Mouse (Mus musculus): Measurements from ENCODE around the gene Psmb7. TPM values are rescaled to one million over a fixed set of nuclear protein-coding genes. Genes with fewer than 3 reads are reported as not detected.

Psmb7 gene
- polyA plus RNA-seq (2014; fragmentation: Nextera tagmentation; extraction: Ambion mirVana): 282 and 322 TPM in 2 replicates

DNA sequence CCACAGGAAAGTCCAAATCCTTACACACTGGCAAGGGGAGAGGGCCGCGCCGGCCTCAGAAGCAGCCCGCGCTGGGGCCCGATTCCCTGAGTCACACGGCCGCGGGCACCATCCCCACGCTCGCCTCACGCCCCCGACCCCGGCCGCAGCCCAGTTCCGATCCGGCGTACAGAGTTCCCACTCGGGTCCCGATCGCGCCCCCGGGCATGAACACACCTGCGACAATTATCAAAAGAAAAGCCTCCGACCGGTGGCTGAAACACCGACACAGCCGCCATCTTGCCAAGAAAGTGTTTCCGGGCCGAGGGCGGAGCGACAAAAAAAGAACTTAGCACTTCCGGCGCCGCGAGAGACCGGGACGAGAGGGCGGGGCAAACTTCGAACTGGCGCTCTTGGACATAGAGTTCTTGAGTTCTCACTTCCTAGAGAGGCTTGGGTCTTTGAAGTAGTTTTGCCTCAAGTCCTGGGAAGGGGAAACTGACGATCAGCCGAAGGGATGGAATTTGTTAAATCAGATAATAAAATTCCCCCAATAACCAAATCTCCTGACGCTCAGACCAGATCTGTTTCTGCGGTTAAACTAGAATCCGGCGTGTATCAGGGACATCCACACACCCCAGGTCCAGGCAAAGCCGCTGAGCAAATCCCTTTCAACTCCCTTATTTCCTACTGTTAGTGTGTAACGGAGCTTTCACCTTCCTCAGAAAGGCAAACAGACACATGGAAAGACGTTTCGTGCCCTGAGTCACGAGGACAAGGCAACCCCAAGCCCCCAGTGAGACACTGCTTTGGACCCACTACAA, at the start of gene Psmb7:
Gene Psmb7 (minus strand): TSS at position 463 of the 803 bp plus-strand sequence.
- Histone ChIP-seq H3K4me1 (ENCODE audit: control insufficient read depth, insufficient read depth, low read length) (peaks cover 24% of the 10 kb centered on the region), H3K9ac (replicated peaks; ENCODE audit: low read length) (peak within 1 kb of the TSS; percentile 85), H3K27ac (replicated peaks; ENCODE audit: low read depth, low read length) (peak within 1 kb of the TSS; percentile 73), H3K27me3 (ENCODE audit: control insufficient read depth, insufficient read depth, low read length) (no peaks in the 10 kb centered on the region), H3K4me3 (replicated peaks; ENCODE audit: low read depth, low read length) (peak within 1 kb of the TSS; percentile 90), H3K36me3 (ENCODE audit: control insufficient read depth, insufficient read depth, low read length) (peaks cover 33% of the 10 kb centered on the region), H3K4me2 (ENCODE audit: low read length) (peak within 1 kb of the TSS; percentile 91), H3K9me3 (ENCODE audit: control insufficient read depth, low read length) (no peaks in the 10 kb centered on the region)
- WGBS: 2% methylated on average over 52 of the region's 52 CpGs
- peak; percentile 81 for ATAC-seq (ENCODE audit: low FRiP score, low TSS enrichment)
- DNase-seq: peak; percentile 97

GRCm38 (mm10) chr2:38691542-38691941, 47.7 kb upstream of the Psmb7 start:
- Histone ChIP-seq H3K36me3 (ENCODE audit: control insufficient read depth, insufficient read depth, low read length) (no peaks in the 10 kb centered on the region), H3K4me2 (ENCODE audit: low read length) (no peak overlapping the region), H3K27ac (replicated peaks; ENCODE audit: low read depth, low read length) (no peak overlapping the region), H3K4me3 (replicated peaks; ENCODE audit: low read depth, low read length) (no peak overlapping the region), H3K9ac (replicated peaks; ENCODE audit: low read length) (no peak overlapping the region), H3K9me3 (ENCODE audit: control insufficient read depth, low read length) (no peaks in the 10 kb centered on the region), H3K4me1 (ENCODE audit: control insufficient read depth, insufficient read depth, low read length) (peaks cover 25% of the 10 kb centered on the region), H3K27me3 (ENCODE audit: control insufficient read depth, insufficient read depth, low read length) (peaks cover 10% of the 10 kb centered on the region; the same call in 1 of the 2 replicates)
- ATAC-seq (ENCODE audit: low FRiP score, low TSS enrichment) (no peak), DNase-seq (peak; percentile 65)
- WGBS: 28% methylated on average over 8 of the region's 8 CpGs

DNA sequence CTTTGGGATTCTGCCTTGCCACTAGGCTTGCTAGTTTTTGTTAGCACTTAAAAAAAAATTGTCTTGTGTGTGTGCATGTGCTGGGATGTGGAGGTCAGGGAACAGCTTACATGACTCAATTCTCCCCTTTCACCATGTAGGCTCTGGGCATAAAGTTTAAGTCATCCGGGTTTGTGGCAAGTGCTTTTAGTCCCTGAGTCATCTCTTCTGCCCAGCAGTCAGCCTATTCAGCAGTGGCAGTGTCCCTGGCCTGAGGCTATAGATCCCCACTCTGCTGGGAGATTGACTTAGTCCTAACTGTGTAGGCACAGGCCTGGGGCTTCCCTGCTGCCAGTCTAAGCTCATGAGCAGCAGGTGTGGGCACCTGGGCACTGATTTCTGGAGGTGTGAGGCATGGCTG, 46.0 kb upstream of the Psmb7 start:
- H3K27ac ChIP-seq (replicated peaks; ENCODE audit: low read depth, low read length): no peak overlapping the region

DNA sequence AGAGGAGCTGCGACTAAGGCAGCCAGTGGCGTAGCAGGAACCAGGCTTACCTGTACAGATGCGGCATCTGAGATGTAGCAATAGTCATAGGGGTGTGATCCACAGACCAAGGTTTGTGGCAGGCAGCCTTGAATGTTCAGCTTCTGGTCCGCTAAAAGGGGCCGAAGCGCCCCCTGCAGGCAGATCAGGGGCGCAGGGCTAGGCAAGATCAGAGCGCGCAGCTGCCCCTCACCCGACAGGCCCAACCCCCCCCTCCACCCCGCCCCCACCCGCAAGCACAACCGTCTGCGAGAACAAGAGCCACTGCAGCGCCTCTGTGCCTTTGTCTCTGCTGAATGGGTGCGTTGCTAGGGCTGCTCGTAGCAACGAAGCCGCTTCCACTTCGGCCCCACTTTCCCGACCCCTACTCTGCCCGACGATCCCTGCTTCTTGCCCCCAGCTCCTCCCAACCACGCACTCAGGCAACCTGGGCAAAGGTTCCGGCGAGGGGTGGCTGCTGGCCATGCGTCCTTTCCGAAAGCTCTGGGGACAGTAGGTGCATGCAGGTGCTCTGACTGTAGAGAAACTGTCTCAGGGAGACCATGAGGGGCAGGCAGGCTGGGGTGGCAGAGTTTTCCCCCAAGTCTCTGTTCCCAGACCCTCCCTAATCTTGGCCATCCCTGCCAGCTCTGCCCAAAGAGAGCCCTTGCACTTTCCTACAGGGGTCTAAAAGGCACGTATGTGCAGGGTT, 45.1 kb upstream of the Psmb7 start:
- Histone ChIP-seq H3K4me2 (ENCODE audit: low read length) (peak overlapping the region; percentile 60), H3K27me3 (ENCODE audit: control insufficient read depth, insufficient read depth, low read length) (peaks cover 9% of the 10 kb centered on the region; the same call in 1 of the 2 replicates), H3K27ac (replicated peaks; ENCODE audit: low read depth, low read length) (peak overlapping the region; percentile 56), H3K4me1 (ENCODE audit: control insufficient read depth, insufficient read depth, low read length) (peaks cover 13% of the 10 kb centered on the region), H3K4me3 (replicated peaks; ENCODE audit: low read depth, low read length) (peak overlapping the region; percentile 31), H3K36me3 (ENCODE audit: control insufficient read depth, insufficient read depth, low read length) (no peaks in the 10 kb centered on the region), H3K9me3 (ENCODE audit: control insufficient read depth, low read length) (no peaks in the 10 kb centered on the region), H3K9ac (replicated peaks; ENCODE audit: low read length) (peak overlapping the region; percentile 50)
- ATAC-seq (ENCODE audit: low FRiP score, low TSS enrichment) (peak; percentile 86), DNase-seq (peak; percentile 88)
- 4% methylated on average over 28 of the region's 29 CpGs for WGBS

More for the DNA sequence above, 46.0 kb upstream of the Psmb7 start:
- Histone ChIP-seq H3K9ac (replicated peaks; ENCODE audit: low read length) (no peak overlapping the region), H3K4me2 (ENCODE audit: low read length) (no peak overlapping the region), H3K36me3 (ENCODE audit: control insufficient read depth, insufficient read depth, low read length) (no peaks in the 10 kb centered on the region), H3K9me3 (ENCODE audit: control insufficient read depth, low read length) (no peaks in the 10 kb centered on the region), H3K4me1 (ENCODE audit: control insufficient read depth, insufficient read depth, low read length) (peaks cover 13% of the 10 kb centered on the region), H3K4me3 (replicated peaks; ENCODE audit: low read depth, low read length) (no peak overlapping the region), H3K27me3 (ENCODE audit: control insufficient read depth, insufficient read depth, low read length) (peaks cover 10% of the 10 kb centered on the region; the same call in 1 of the 2 replicates)
- WGBS: 31% methylated on average over 1 of the region's 1 CpGs
- ATAC-seq (ENCODE audit: low FRiP score, low TSS enrichment): no peak
- no peak for DNase-seq

GRCm38 (mm10) chr2:38685746-38686145, 41.9 kb upstream of the Psmb7 start:
- Histone ChIP-seq H3K36me3 (ENCODE audit: control insufficient read depth, insufficient read depth, low read length) (no peaks in the 10 kb centered on the region), H3K9ac (replicated peaks; ENCODE audit: low read length) (no peak overlapping the region), H3K9me3 (ENCODE audit: control insufficient read depth, low read length) (no peaks in the 10 kb centered on the region), H3K27me3 (ENCODE audit: control insufficient read depth, insufficient read depth, low read length) (peaks cover 4% of the 10 kb centered on the region; the same call in 1 of the 2 replicates), H3K27ac (replicated peaks; ENCODE audit: low read depth, low read length) (no peak overlapping the region), H3K4me2 (ENCODE audit: low read length) (no peak overlapping the region), H3K4me1 (ENCODE audit: control insufficient read depth, insufficient read depth, low read length) (peaks cover 13% of the 10 kb centered on the region), H3K4me3 (replicated peaks; ENCODE audit: low read depth, low read length) (no peak overlapping the region)
- ATAC-seq (ENCODE audit: low FRiP score, low TSS enrichment): no peak
- WGBS: 79% methylated on average over 3 of the region's 3 CpGs
- DNase-seq: no peak

- Histone ChIP-seq H3K4me2 (ENCODE audit: low read length) (no peak overlapping the region), H3K4me3 (replicated peaks; ENCODE audit: low read depth, low read length) (no peak overlapping the region), H3K9me3 (ENCODE audit: control insufficient read depth, low read length) (no peaks in the 10 kb centered on the region), H3K4me1 (ENCODE audit: control insufficient read depth, insufficient read depth, low read length) (peaks cover 2% of the 10 kb centered on the region), H3K36me3 (ENCODE audit: control insufficient read depth, insufficient read depth, low read length) (no peaks in the 10 kb centered on the region), H3K27me3 (ENCODE audit: control insufficient read depth, insufficient read depth, low read length) (no peaks in the 10 kb centered on the region), H3K27ac (replicated peaks; ENCODE audit: low read depth, low read length) (no peak overlapping the region), H3K9ac (replicated peaks; ENCODE audit: low read length) (no peak overlapping the region)
- DNase-seq: no peak
- ATAC-seq (ENCODE audit: low FRiP score, low TSS enrichment): no peak
- 90% methylated on average over 5 of the region's 5 CpGs for WGBS
Observed at GRCm38 (mm10) chr2:38683083-38683482, 39.2 kb upstream of the Psmb7 start.

DNA sequence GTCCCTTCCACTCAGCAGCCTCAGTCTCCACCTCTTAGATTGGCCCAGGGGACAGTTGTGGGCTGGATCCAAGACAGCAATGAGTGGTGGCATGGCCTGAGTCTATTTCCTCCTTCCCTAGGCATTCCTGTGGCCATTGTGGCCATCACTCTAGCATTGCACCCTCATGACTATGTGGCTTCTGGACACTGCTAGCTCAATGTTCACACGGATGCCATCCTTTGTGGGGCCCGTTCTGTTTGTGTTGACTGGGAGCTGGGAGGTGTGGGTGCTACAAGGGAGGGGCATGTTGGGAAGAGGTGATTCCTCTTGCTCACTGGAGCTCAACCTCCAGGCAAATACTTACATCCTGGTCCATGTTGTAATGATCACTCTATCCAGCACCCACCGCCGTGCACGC, 38.3 kb upstream of the Psmb7 start:
- H3K27me3 ChIP-seq (ENCODE audit: control insufficient read depth, insufficient read depth, low read length): no peaks in the 10 kb centered on the region
- H3K4me2 ChIP-seq (ENCODE audit: low read length): no peak overlapping the region
- H3K4me1 ChIP-seq (ENCODE audit: control insufficient read depth, insufficient read depth, low read length): no peaks in the 10 kb centered on the region
- H3K36me3 ChIP-seq (ENCODE audit: control insufficient read depth, insufficient read depth, low read length): no peaks in the 10 kb centered on the region
- 95% methylated on average over 5 of the region's 5 CpGs for WGBS
- no peak overlapping the region for H3K9ac ChIP-seq (replicated peaks; ENCODE audit: low read length)
- ATAC-seq (ENCODE audit: low FRiP score, low TSS enrichment) (no peak), DNase-seq (no peak)
- no peak overlapping the region for H3K4me3 ChIP-seq (replicated peaks; ENCODE audit: low read depth, low read length)
- no peak overlapping the region for H3K27ac ChIP-seq (replicated peaks; ENCODE audit: low read depth, low read length)
- no peaks in the 10 kb centered on the region for H3K9me3 ChIP-seq (ENCODE audit: control insufficient read depth, low read length)

GRCm38 (mm10) chr2:38678947-38679346, 35.1 kb upstream of the Psmb7 start:
- H3K27ac ChIP-seq (replicated peaks; ENCODE audit: low read depth, low read length): no peak overlapping the region
- H3K4me3 ChIP-seq (replicated peaks; ENCODE audit: low read depth, low read length): no peak overlapping the region
- H3K36me3 ChIP-seq (ENCODE audit: control insufficient read depth, insufficient read depth, low read length): no peaks in the 10 kb centered on the region
- no peak overlapping the region for H3K9ac ChIP-seq (replicated peaks; ENCODE audit: low read length)
- no peaks in the 10 kb centered on the region for H3K9me3 ChIP-seq (ENCODE audit: control insufficient read depth, low read length)
- no peak for DNase-seq
- no peaks in the 10 kb centered on the region for H3K27me3 ChIP-seq (ENCODE audit: control insufficient read depth, insufficient read depth, low read length)
- no peak overlapping the region for H3K4me2 ChIP-seq (ENCODE audit: low read length)
- no peaks in the 10 kb centered on the region for H3K4me1 ChIP-seq (ENCODE audit: control insufficient read depth, insufficient read depth, low read length)
- no peak for ATAC-seq (ENCODE audit: low FRiP score, low TSS enrichment)

All from midbrain, embryonic 14.5 days (tissue).